Mouse (Mus musculus) CD4-positive, CD25-positive, alpha-beta regulatory T cell, adult 2 months (primary cell): ENCODE measurements around the gene Ubn2.
"Not testable (repeated sequence)": the region's sequence is repeated elsewhere in the genome, so short reads cannot be mapped to it uniquely, and the experiment has no call there.

ENCODE experiments used
- DNase-seq: peaks from one replicate; pipeline ENCODE4 v3.0.0-alpha.2; 2012; ENCODE audit warnings: low read depth, low spot score

Gene Ubn2

GRCm38 (mm10) chr6:38433261-38434033 lies at the start of gene Ubn2:
Gene Ubn2 (plus strand): TSS chr6:38433950.
- peak; percentile 100 for DNase-seq

- DNase-seq, result peak; percentile 73
Measured at GRCm38 (mm10) chr6:38389671-38390070, 44.1 kb upstream of the Ubn2 start.

- DNase-seq, result peak; percentile 8
Measured at GRCm38 (mm10) chr6:38432457-38432856, 1.3 kb upstream of the Ubn2 start.

GRCm38 (mm10) chr6:38434055-38435023 lies 589 bp downstream of the Ubn2 start:
- peak; percentile 48 for DNase-seq

- no peak for DNase-seq
Measured at GRCm38 (mm10) chr6:38443842-38444241, 10.1 kb downstream of the Ubn2 start.

- DNase-seq, result no peak
Measured at GRCm38 (mm10) chr6:38448295-38448694, 14.5 kb downstream of the Ubn2 start.

- no peak for DNase-seq
Measured at GRCm38 (mm10) chr6:38453049-38453448, 19.3 kb downstream of the Ubn2 start.

GRCm38 (mm10) chr6:38456425-38456824 lies 22.7 kb downstream of the Ubn2 start:
- DNase-seq, result not testable (repeated sequence)

GRCm38 (mm10) chr6:38458075-38458474 lies 24.3 kb downstream of the Ubn2 start:
- DNase-seq, result no peak

GRCm38 (mm10) chr6:38469591-38469990 lies 35.8 kb downstream of the Ubn2 start:
- peak; percentile 43 for DNase-seq

GRCm38 (mm10) chr6:38481694-38482371 lies 48.1 kb downstream of the Ubn2 start:
- DNase-seq, result no peak

GRCm38 (mm10) chr6:38492550-38492949 lies 58.8 kb downstream of the Ubn2 start:
- DNase-seq, result peak; percentile 77

GRCm38 (mm10) chr6:38495641-38496040 lies 61.9 kb downstream of the Ubn2 start:
- no peak for DNase-seq

- no peak for DNase-seq
Measured at GRCm38 (mm10) chr6:38512096-38512495, 78.3 kb downstream of the Ubn2 start.

- DNase-seq, result peak; percentile 53
Measured at GRCm38 (mm10) chr6:38512830-38513229, 79.1 kb downstream of the Ubn2 start.

- DNase-seq, result no peak
Measured at GRCm38 (mm10) chr6:38515201-38515600, 81.5 kb downstream of the Ubn2 start.

- peak; percentile 33 for DNase-seq
Measured at GRCm38 (mm10) chr6:38523851-38524250, 90.1 kb downstream of the Ubn2 start.

GRCm38 (mm10) chr6:38531211-38531820 lies 97.6 kb downstream of the Ubn2 start:
- DNase-seq, result peak; percentile 69

- peak; percentile 26 for DNase-seq
Measured at GRCm38 (mm10) chr6:38532500-38533420, 99.0 kb downstream of the Ubn2 start.
